Mouse (Mus musculus) erythroblast, embryonic 14.5 days (primary cell): Measurements from ENCODE around the gene Fam166a. TPM values are rescaled to one million over a fixed set of nuclear protein-coding genes. Genes with fewer than 3 reads are reported as not detected.
A peak's percentile ranks its signal among the peaks of the same experiment; 100 is the strongest.

Experiments
- H3K27me3 ChIP-seq: 2 replicates; pipeline ENCODE4 v1.6.1; 2012; ENCODE audit warnings: inconsistent platforms; ENCODE audit not compliant: control insufficient read depth
- H3K36me3 ChIP-seq: 2 replicates; pipeline ENCODE4 v1.6.1; 2012; ENCODE audit warnings: mild to moderate bottlenecking, inconsistent platforms; ENCODE audit not compliant: control insufficient read depth
- H3K4me1 ChIP-seq: 2 replicates; pipeline ENCODE4 v1.6.1; 2012; ENCODE audit warnings: inconsistent platforms; ENCODE audit not compliant: control insufficient read depth
- H3K4me3 ChIP-seq: replicated peaks from 2 replicates; pipeline ENCODE3; 2012; ENCODE audit warnings: moderate library complexity, mild to moderate bottlenecking, inconsistent platforms
- H3K9me3 ChIP-seq: 2 replicates; pipeline ENCODE4 v1.6.1; 2012; ENCODE audit warnings: low read length, inconsistent platforms, mixed read lengths; ENCODE audit not compliant: control insufficient read depth
- GATA1 ChIP-seq: IDR thresholded peaks from 2 replicates; pipeline ENCODE4 v1.6.1; 2012; ENCODE audit warnings: low read length, inconsistent platforms, mixed read lengths
- TAL1 ChIP-seq: IDR thresholded peaks from 3 replicates; pipeline ENCODE4 v1.6.1; 2012; ENCODE audit warnings: low read length, inconsistent platforms, mixed read lengths
- polyA plus RNA-seq: library from polyadenylated mRNA; stranded (reverse); fragments of >175 nt; gene quantifications from 2 replicates; pipeline ENCODE4 v1.2.3, GENCODE M21; 2012

Gene Fam166a
- polyA plus RNA-seq, 1 experiment: not detected

- H3K4me1 ChIP-seq: peaks cover 61% of the 10 kb centered on the region
- H3K4me3 ChIP-seq: peak within 1 kb of the TSS; percentile 90
- no peaks in the 10 kb centered on the region for H3K9me3 ChIP-seq
- TF ChIP-seq TAL1: no peak
- TF ChIP-seq GATA1: 0 out of 2 replicates have a peak, but pooled peaks have one; percentile 5
- H3K27me3 ChIP-seq: no peaks in the 10 kb centered on the region
- H3K36me3 ChIP-seq: peaks cover 7% of the 10 kb centered on the region
Measured at GRCm38 (mm10) chr2:25262291-25262767, 43.8 kb downstream of the Fam166a start, which contains the start of gene Tprn. TSS of gene Tprn (plus strand) at chr2:25262618.

GRCm38 (mm10) chr2:25262795-25263622, 44.5 kb downstream of the Fam166a start:
- Histone ChIP-seq H3K4me3 (peak overlapping the region; percentile 90), H3K4me1 (peaks cover 68% of the 10 kb centered on the region), H3K36me3 (peaks cover 13% of the 10 kb centered on the region), H3K9me3 (no peaks in the 10 kb centered on the region), H3K27me3 (no peaks in the 10 kb centered on the region)
- TF ChIP-seq TAL1 (no peak), GATA1 (no peak)

GRCm38 (mm10) chr2:25263623-25264285, 45.2 kb downstream of the Fam166a start:
- Histone ChIP-seq H3K9me3 (no peaks in the 10 kb centered on the region), H3K4me3 (peak overlapping the region; percentile 90), H3K27me3 (no peaks in the 10 kb centered on the region), H3K4me1 (peaks cover 73% of the 10 kb centered on the region), H3K36me3 (peaks cover 21% of the 10 kb centered on the region)
- TF ChIP-seq TAL1: no peak

GRCm38 (mm10) chr2:25264286-25264660, 45.7 kb downstream of the Fam166a start:
- peak overlapping the region; percentile 90 for H3K4me3 ChIP-seq
- H3K27me3 ChIP-seq: no peaks in the 10 kb centered on the region
- H3K4me1 ChIP-seq: peaks cover 77% of the 10 kb centered on the region
- H3K36me3 ChIP-seq: peaks cover 26% of the 10 kb centered on the region
- no peaks in the 10 kb centered on the region for H3K9me3 ChIP-seq
- TF ChIP-seq GATA1 (no peak), TAL1 (no peak)

- no peak overlapping the region for H3K4me3 ChIP-seq
- TF ChIP-seq TAL1 (no peak), GATA1 (no peak)
- H3K4me1 ChIP-seq: peaks cover 80% of the 10 kb centered on the region
- no peaks in the 10 kb centered on the region for H3K27me3 ChIP-seq
- H3K36me3 ChIP-seq: peaks cover 32% of the 10 kb centered on the region
- H3K9me3 ChIP-seq: no peaks in the 10 kb centered on the region
Measured at GRCm38 (mm10) chr2:25264851-25265250, 46.3 kb downstream of the Fam166a start.

- TF ChIP-seq TAL1 (no peak), GATA1 (no peak)
- no peaks in the 10 kb centered on the region for H3K9me3 ChIP-seq
- H3K4me1 ChIP-seq: peaks cover 92% of the 10 kb centered on the region
- H3K4me3 ChIP-seq: peak overlapping the region; percentile 12
- H3K27me3 ChIP-seq: no peaks in the 10 kb centered on the region
- peaks cover 44% of the 10 kb centered on the region for H3K36me3 ChIP-seq
Measured at GRCm38 (mm10) chr2:25265897-25266656, 47.5 kb downstream of the Fam166a start.

GRCm38 (mm10) chr2:25266720-25267119, 48.2 kb downstream of the Fam166a start:
- Histone ChIP-seq H3K9me3 (no peaks in the 10 kb centered on the region), H3K4me3 (peak overlapping the region; percentile 12), H3K4me1 (peaks cover 93% of the 10 kb centered on the region), H3K27me3 (no peaks in the 10 kb centered on the region), H3K36me3 (peaks cover 51% of the 10 kb centered on the region)
- TF ChIP-seq GATA1: no peak
- no peak for TF ChIP-seq TAL1

- H3K27me3 ChIP-seq: no peaks in the 10 kb centered on the region
- H3K36me3 ChIP-seq: peaks cover 52% of the 10 kb centered on the region
- H3K9me3 ChIP-seq: no peaks in the 10 kb centered on the region
- H3K4me3 ChIP-seq: peak overlapping the region; percentile 7
- TF ChIP-seq TAL1 (no peak), GATA1 (no peak)
- peaks cover 89% of the 10 kb centered on the region for H3K4me1 ChIP-seq
Measured at GRCm38 (mm10) chr2:25267241-25267640, 48.7 kb downstream of the Fam166a start.
